Comparison of ENCODE assay signal across 15 mouse cellular contexts in genomic region chr2:114601174-114601573, GRCm38 (mm10).
"Had no signal": no experiment of that assay in that cellular context is flagged by ENCODE, and none has a peak within 500 bp of the region (broad histone marks: within the 10 kb centered on the region; RNA-seq: fewer than 3 reads in every experiment).

No protein-coding gene starts in this region.

- ATAC-seq: hindbrain, embryonic 16.5 days; inflammation-experienced regulatory T-cells, adult 6 months; intestine, embryonic 15.5 days; intestine, postnatal 0 days had no signal

- DNase-seq: gastrocnemius, adult 2 months; gastrocnemius, postnatal 10 days; gastrocnemius, postnatal 25 days; heart, adult 18-20 months; heart, postnatal 10 days; heart, postnatal 4 days; kidney, adult 18-20 months; kidney, adult 8-10 months; kidney, postnatal 10 days; kidney, postnatal 36 days; liver had no signal
